Mouse (Mus musculus) bone marrow macrophage, adult 2 months (primary cell): ENCODE data around the gene Cela2a.

Source experiments
- CTCF ChIP-seq: IDR thresholded peaks from 2 replicates; pipeline ENCODE4 v1.5.1; 2012; ENCODE audit warnings: low read depth, mild to moderate bottlenecking, low read length, moderate library complexity
- POLR2A ChIP-seq: IDR thresholded peaks from 2 replicates; pipeline ENCODE4 v1.6.1; 2012; ENCODE audit warnings: mild to moderate bottlenecking, low read depth, low read length, borderline replicate concordance

DNA sequence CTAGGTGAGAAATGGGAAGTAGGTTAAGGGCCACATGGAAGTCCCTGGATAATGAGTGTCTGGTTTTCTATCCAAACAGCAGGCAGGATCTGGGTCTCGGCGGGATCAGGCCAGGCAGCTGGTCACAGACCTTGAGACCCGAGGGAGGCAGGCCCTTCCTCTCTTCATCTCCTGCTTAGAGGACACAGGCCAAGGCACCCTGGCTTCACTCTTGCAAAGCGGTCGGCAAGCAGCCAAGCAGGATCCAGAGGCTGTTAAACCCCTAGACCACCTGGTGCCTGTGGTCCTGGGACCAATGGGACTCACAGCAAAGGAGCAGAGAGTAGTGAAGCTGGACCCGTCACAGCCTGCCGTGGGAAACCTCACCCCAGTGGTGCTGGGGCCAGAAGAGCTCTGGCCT lies 29.6 kb downstream of the Cela2a start:
- TF ChIP-seq CTCF (no peak), POLR2A (no peak)
